Mouse (Mus musculus): ENCODE results near the gene Sstr4. TPM values are rescaled to one million over a fixed set of nuclear protein-coding genes. Genes with fewer than 3 reads are reported as not detected.

Gene Sstr4
- polyA plus RNA-seq, 1 experiment from 2014 or later, result 3.5 TPM

DNA sequence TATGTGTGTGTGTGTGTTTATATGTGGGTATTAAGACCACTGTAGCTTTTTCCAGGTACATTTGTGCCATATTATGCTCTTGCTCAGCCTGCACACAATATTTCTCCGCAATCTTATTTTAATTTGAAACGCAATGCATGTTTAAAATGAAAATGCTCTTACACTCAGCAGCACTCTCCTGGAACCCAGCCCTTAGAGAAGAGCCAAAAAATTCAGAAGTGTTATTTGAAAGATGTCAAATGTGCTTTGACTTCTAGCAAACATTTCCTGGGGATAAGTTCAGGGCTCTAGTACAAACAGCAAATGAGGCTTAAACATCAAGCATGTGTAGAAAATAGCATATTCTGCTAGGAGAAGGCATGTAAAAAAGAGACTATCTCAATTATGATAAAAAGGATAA is 24.6 kb downstream of the Sstr4 start:
- H3K27ac ChIP-seq (ENCODE audit: low read depth, low read length), result no peak overlapping the region
- WGBS, result 90% methylated on average over 2 of the region's 2 CpGs
- H3K4me1 ChIP-seq (ENCODE audit: control insufficient read depth, insufficient read depth, low read length), result no peaks in the 10 kb centered on the region
- H3K9me3 ChIP-seq (ENCODE audit: control insufficient read depth, low read length), result no peaks in the 10 kb centered on the region
- H3K4me3 ChIP-seq (ENCODE audit: low read depth, low read length), result no peak overlapping the region
- no peak overlapping the region for H3K9ac ChIP-seq (replicated peaks; ENCODE audit: low read depth, low read length)
- no peaks in the 10 kb centered on the region for H3K36me3 ChIP-seq (ENCODE audit: control insufficient read depth, insufficient read depth, low read length)
- H3K27me3 ChIP-seq (ENCODE audit: control insufficient read depth, insufficient read depth, low read length), result no peaks in the 10 kb centered on the region
- no peak overlapping the region for H3K4me2 ChIP-seq (ENCODE audit: low read depth, low read length)
- ATAC-seq (ENCODE audit: low read depth), result no peak

DNA sequence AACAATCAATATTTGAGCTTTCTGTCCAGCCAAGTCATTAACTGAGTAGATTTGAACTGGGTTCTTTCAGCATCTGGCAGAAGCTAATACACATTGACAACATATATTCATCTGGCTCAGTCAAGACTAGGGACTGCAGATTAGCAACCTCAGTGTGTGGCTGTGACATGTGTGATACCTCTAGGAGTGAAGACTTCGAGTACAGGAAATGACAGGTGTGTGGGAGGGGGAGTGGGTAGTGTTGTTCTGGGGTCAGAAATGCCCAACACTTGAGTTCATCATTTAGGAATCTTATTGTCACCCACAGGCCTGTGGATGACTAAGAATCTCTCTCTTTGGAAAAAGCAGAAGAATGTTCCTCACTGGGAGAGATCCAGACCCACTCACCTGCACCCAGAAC is 26.0 kb downstream of the Sstr4 start:
- Histone ChIP-seq H3K4me1 (ENCODE audit: control insufficient read depth, insufficient read depth, low read length) (no peaks in the 10 kb centered on the region), H3K27ac (ENCODE audit: low read depth, low read length) (no peak overlapping the region), H3K27me3 (ENCODE audit: control insufficient read depth, insufficient read depth, low read length) (no peaks in the 10 kb centered on the region), H3K36me3 (ENCODE audit: control insufficient read depth, insufficient read depth, low read length) (no peaks in the 10 kb centered on the region), H3K9ac (replicated peaks; ENCODE audit: low read depth, low read length) (no peak overlapping the region), H3K9me3 (ENCODE audit: control insufficient read depth, low read length) (no peaks in the 10 kb centered on the region), H3K4me2 (ENCODE audit: low read depth, low read length) (no peak overlapping the region), H3K4me3 (ENCODE audit: low read depth, low read length) (no peak overlapping the region)
- ATAC-seq (ENCODE audit: low read depth), result no peak
- WGBS, result 50% methylated on average over 1 of the region's 1 CpGs

- H3K27ac ChIP-seq (ENCODE audit: low read depth, low read length), result no peak overlapping the region
- no peak overlapping the region for H3K4me3 ChIP-seq (ENCODE audit: low read depth, low read length)
- H3K4me2 ChIP-seq (ENCODE audit: low read depth, low read length), result no peak overlapping the region
- 80% methylated on average over 1 of the region's 1 CpGs for WGBS
- no peaks in the 10 kb centered on the region for H3K27me3 ChIP-seq (ENCODE audit: control insufficient read depth, insufficient read depth, low read length)
- no peak for ATAC-seq (ENCODE audit: low read depth)
- H3K9ac ChIP-seq (replicated peaks; ENCODE audit: low read depth, low read length), result no peak overlapping the region
- H3K9me3 ChIP-seq (ENCODE audit: control insufficient read depth, low read length), result no peaks in the 10 kb centered on the region
- H3K4me1 ChIP-seq (ENCODE audit: control insufficient read depth, insufficient read depth, low read length), result no peaks in the 10 kb centered on the region
- H3K36me3 ChIP-seq (ENCODE audit: control insufficient read depth, insufficient read depth, low read length), result no peaks in the 10 kb centered on the region
These were observed 26.6 kb downstream of the Sstr4 start for GRCm38 (mm10) chr2:148421706-148422105.

DNA sequence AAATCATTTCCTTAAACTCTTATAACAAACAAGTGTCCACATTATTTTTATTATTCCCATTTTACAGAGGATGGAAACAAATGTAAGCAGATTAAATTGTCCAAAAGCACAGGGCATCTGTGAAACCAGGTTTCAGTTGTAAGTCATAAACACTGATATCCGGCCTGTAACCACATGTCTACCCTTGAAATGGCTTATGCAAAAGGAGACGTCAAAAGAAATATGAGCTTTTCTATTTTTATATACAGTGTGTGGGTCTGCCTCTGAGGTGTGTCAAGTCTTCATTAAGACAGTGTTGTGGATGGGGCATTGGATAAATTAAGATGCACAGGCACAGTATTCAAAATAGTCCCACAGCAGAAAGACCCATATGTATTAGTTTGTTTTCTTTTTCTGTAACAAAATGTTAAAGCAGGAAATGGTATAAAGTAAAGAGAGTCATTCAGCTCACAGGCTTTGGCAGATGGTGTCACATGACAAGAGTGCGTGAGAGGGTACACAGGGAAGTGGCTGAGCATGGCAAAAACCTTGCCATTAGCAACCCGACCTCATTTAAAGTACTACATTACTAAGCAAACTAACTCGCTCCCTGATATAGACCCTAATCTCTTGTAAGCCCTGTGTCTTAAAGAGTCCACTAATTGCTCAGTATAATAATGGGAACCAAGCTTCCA is 30.7 kb downstream of the Sstr4 start:
- Histone ChIP-seq H3K27ac (ENCODE audit: low read depth, low read length) (no peak overlapping the region), H3K4me3 (ENCODE audit: low read depth, low read length) (no peak overlapping the region), H3K9ac (replicated peaks; ENCODE audit: low read depth, low read length) (no peak overlapping the region), H3K36me3 (ENCODE audit: control insufficient read depth, insufficient read depth, low read length) (no peaks in the 10 kb centered on the region), H3K27me3 (ENCODE audit: control insufficient read depth, insufficient read depth, low read length) (no peaks in the 10 kb centered on the region), H3K9me3 (ENCODE audit: control insufficient read depth, low read length) (no peaks in the 10 kb centered on the region), H3K4me2 (ENCODE audit: low read depth, low read length) (no peak overlapping the region), H3K4me1 (ENCODE audit: control insufficient read depth, insufficient read depth, low read length) (no peaks in the 10 kb centered on the region)
- 89% methylated on average over 5 of the region's 5 CpGs for WGBS
- no peak for ATAC-seq (ENCODE audit: low read depth)

GRCm38 (mm10) chr2:148427553-148427952 is 32.4 kb downstream of the Sstr4 start:
- Histone ChIP-seq H3K27ac (ENCODE audit: low read depth, low read length) (no peak overlapping the region), H3K27me3 (ENCODE audit: control insufficient read depth, insufficient read depth, low read length) (no peaks in the 10 kb centered on the region), H3K4me1 (ENCODE audit: control insufficient read depth, insufficient read depth, low read length) (no peaks in the 10 kb centered on the region), H3K9me3 (ENCODE audit: control insufficient read depth, low read length) (no peaks in the 10 kb centered on the region), H3K9ac (replicated peaks; ENCODE audit: low read depth, low read length) (no peak overlapping the region), H3K4me2 (ENCODE audit: low read depth, low read length) (no peak overlapping the region), H3K4me3 (ENCODE audit: low read depth, low read length) (no peak overlapping the region), H3K36me3 (ENCODE audit: control insufficient read depth, insufficient read depth, low read length) (no peaks in the 10 kb centered on the region)
- 83% methylated on average over 3 of the region's 3 CpGs for WGBS
- no peak for ATAC-seq (ENCODE audit: low read depth)

- Histone ChIP-seq H3K4me3 (ENCODE audit: low read depth, low read length) (no peak overlapping the region), H3K36me3 (ENCODE audit: control insufficient read depth, insufficient read depth, low read length) (no peaks in the 10 kb centered on the region), H3K4me2 (ENCODE audit: low read depth, low read length) (no peak overlapping the region), H3K27me3 (ENCODE audit: control insufficient read depth, insufficient read depth, low read length) (no peaks in the 10 kb centered on the region), H3K9me3 (ENCODE audit: control insufficient read depth, low read length) (no peaks in the 10 kb centered on the region), H3K9ac (replicated peaks; ENCODE audit: low read depth, low read length) (no peak overlapping the region), H3K27ac (ENCODE audit: low read depth, low read length) (no peak overlapping the region), H3K4me1 (ENCODE audit: control insufficient read depth, insufficient read depth, low read length) (no peaks in the 10 kb centered on the region)
- no peak for ATAC-seq (ENCODE audit: low read depth)
- 89% methylated on average over 3 of the region's 3 CpGs for WGBS
These were observed 33.4 kb downstream of the Sstr4 start for GRCm38 (mm10) chr2:148428523-148428922.

- no peak for ATAC-seq (ENCODE audit: low read depth)
- Histone ChIP-seq H3K4me2 (ENCODE audit: low read depth, low read length) (no peak overlapping the region), H3K4me3 (ENCODE audit: low read depth, low read length) (no peak overlapping the region), H3K4me1 (ENCODE audit: control insufficient read depth, insufficient read depth, low read length) (no peaks in the 10 kb centered on the region), H3K27me3 (ENCODE audit: control insufficient read depth, insufficient read depth, low read length) (no peaks in the 10 kb centered on the region), H3K9ac (replicated peaks; ENCODE audit: low read depth, low read length) (no peak overlapping the region), H3K36me3 (ENCODE audit: control insufficient read depth, insufficient read depth, low read length) (no peaks in the 10 kb centered on the region), H3K27ac (ENCODE audit: low read depth, low read length) (no peak overlapping the region), H3K9me3 (ENCODE audit: control insufficient read depth, low read length) (no peaks in the 10 kb centered on the region)
These were observed 33.9 kb downstream of the Sstr4 start for GRCm38 (mm10) chr2:148429001-148429505.

DNA sequence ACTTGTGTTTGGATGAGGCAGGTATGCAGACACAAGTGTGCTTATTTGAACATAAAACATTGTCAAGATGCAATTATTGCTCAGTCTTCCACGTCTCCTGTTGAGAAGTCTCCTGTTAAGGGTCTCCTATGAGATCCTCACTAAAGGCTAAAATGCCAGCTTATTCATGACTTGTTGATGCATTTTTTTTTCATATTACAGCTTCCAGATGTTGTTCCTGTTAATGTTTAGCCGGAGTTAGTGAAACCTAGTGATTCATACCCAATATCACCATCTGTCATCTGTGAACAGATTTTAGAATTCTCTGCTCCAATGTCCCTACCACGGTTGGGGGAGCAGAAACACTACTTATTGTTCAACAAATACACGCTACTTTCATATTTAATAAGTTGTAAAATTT is 35.8 kb downstream of the Sstr4 start:
- H3K27me3 ChIP-seq (ENCODE audit: control insufficient read depth, insufficient read depth, low read length), result no peaks in the 10 kb centered on the region
- H3K9me3 ChIP-seq (ENCODE audit: control insufficient read depth, low read length), result no peaks in the 10 kb centered on the region
- H3K4me3 ChIP-seq (ENCODE audit: low read depth, low read length), result no peak overlapping the region
- no peaks in the 10 kb centered on the region for H3K36me3 ChIP-seq (ENCODE audit: control insufficient read depth, insufficient read depth, low read length)
- WGBS, result 83% methylated on average over 4 of the region's 4 CpGs
- no peak overlapping the region for H3K4me2 ChIP-seq (ENCODE audit: low read depth, low read length)
- no peak overlapping the region for H3K27ac ChIP-seq (ENCODE audit: low read depth, low read length)
- no peaks in the 10 kb centered on the region for H3K4me1 ChIP-seq (ENCODE audit: control insufficient read depth, insufficient read depth, low read length)
- no peak overlapping the region for H3K9ac ChIP-seq (replicated peaks; ENCODE audit: low read depth, low read length)
- ATAC-seq (ENCODE audit: low read depth), result no peak

DNA sequence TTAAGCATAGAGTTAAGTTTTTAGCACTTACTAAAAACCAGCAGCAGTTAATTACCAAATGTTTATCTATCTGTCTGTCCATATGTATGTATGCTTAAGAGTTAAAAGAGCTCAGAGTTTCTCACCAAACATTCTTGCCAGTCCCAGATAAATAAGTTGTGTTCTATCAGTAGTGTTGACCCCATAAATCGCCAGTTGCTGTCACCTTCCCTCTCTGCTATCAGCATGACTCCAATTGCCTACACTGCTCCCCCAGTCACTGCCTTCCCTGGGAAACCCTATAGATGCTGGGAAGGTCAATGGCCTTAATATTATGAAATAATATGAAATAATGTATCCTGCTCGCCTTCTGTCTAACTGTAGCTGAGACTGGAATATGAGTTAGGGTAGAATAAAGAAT is 37.2 kb downstream of the Sstr4 start:
- no peak for ATAC-seq (ENCODE audit: low read depth)
- Histone ChIP-seq H3K9ac (replicated peaks; ENCODE audit: low read depth, low read length) (no peak overlapping the region), H3K4me2 (ENCODE audit: low read depth, low read length) (no peak overlapping the region), H3K4me3 (ENCODE audit: low read depth, low read length) (no peak overlapping the region), H3K27me3 (ENCODE audit: control insufficient read depth, insufficient read depth, low read length) (no peaks in the 10 kb centered on the region), H3K36me3 (ENCODE audit: control insufficient read depth, insufficient read depth, low read length) (no peaks in the 10 kb centered on the region), H3K27ac (ENCODE audit: low read depth, low read length) (no peak overlapping the region), H3K4me1 (ENCODE audit: control insufficient read depth, insufficient read depth, low read length) (no peaks in the 10 kb centered on the region), H3K9me3 (ENCODE audit: control insufficient read depth, low read length) (no peaks in the 10 kb centered on the region)
- WGBS, result 75% methylated on average over 2 of the region's 2 CpGs

Measured in neural tube, embryonic 14.5 days (tissue).